Mouse (Mus musculus) erythroblast, adult 5-6 weeks (primary cell): ENCODE results near the gene Arhgap23. TPM values are rescaled to one million over a fixed set of nuclear protein-coding genes. Genes with fewer than 3 reads are reported as not detected.

Source experiments
- ATAC-seq: replicated peaks from 2 replicates; pipeline ENCODE4 v1.8.0; 2016; ENCODE audit warnings: moderate number of reproducible peaks, mild to moderate bottlenecking, moderate TSS enrichment, inconsistent platforms; ENCODE audit not compliant: poor library complexity, low FRiP score, severe bottlenecking
- total RNA-seq, 2 experiments: library from RNA; stranded (forward) in 1 of 2; stranded (reverse) in 1 of 2; fragments of 150-400 nt in 1 of 2; fragments of 200-764, 138-1000 nt in 1 of 2; gene quantifications; 2 replicates each; pipeline versions ENCODE4 v1.2.3 to v1.2.4; 2015 to 2017; ENCODE audit warnings: low replicate concordance in 2 of 2

Gene Arhgap23
- total RNA-seq, 2 experiments from 2014 or later, result 21.9 to 25.6 TPM

GRCm38 (mm10) chr11:97523107-97523506 is 107.8 kb downstream of the Arhgap23 start:
- no peak for ATAC-seq

DNA sequence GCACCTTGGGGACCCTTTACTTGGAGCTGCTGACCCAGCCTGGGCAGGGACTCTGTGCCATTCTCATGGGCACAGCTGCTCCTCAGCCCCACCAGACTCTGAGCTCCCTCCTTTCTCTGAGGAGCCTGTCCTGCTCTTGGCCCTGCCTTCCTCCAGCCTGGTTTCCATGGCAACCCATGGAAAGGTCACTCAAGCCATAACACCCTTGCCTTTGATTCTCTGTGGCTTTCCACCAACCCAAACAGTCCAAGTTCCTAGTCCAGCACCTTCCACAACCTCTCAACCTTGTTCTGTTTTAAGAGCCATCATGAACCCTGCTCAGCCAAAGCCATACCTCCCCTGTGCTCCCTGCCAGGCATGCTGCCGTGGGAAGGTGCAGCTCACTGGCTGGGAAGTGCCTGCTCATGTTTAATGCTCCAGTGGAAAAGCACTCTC is 108.5 kb downstream of the Arhgap23 start:
- ATAC-seq, result no peak

DNA sequence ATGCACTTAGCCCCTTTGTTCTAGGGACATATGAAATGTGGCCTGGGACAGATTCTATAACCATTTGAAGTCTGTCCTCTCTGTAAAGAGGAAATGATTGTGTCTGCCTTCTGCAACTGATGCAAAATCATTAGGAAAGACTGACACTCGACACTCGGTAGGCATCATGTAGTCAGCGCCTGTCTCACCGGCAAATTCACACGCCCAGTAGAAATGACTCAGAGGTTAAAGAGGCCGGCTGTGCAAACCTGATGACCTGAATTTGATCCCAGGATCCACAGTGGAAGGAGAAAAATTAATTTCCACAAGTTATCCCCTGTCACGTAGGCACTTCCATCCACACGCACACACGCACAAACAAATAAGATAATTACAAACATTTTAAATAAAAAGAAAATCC is 109.0 kb downstream of the Arhgap23 start:
- ATAC-seq, result no peak

GRCm38 (mm10) chr11:97525313-97525712 is 110.0 kb downstream of the Arhgap23 start:
- no peak for ATAC-seq

DNA sequence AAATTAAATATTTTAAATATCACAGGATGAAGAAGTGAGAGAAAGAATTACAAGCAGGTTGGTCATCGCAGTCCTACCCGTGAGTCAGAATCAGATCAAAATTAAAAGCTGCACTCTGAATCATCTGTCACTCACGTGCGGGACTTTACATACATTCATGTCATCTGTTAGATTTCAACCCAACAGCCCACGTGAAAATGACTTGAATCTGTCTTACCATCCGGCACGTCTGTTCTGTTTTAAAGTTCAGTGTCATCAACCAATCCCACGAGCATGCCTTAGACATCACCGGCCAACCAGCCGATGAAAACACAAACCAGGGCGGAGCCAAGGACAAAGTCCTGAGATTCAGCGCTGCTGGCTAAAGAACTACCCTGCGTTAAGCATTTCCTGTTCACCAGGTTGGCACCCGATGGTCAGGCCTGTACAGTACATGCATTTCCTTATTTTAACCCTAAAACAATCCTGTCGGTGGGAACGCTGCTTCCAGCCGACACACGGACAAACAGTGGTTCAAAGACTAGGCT is 113.0 kb downstream of the Arhgap23 start:
- no peak for ATAC-seq

- no peak for ATAC-seq
These were observed 114.7 kb downstream of the Arhgap23 start for GRCm38 (mm10) chr11:97530069-97530468.

- no peak for ATAC-seq
These were observed 115.6 kb downstream of the Arhgap23 start for GRCm38 (mm10) chr11:97530961-97531360.

DNA sequence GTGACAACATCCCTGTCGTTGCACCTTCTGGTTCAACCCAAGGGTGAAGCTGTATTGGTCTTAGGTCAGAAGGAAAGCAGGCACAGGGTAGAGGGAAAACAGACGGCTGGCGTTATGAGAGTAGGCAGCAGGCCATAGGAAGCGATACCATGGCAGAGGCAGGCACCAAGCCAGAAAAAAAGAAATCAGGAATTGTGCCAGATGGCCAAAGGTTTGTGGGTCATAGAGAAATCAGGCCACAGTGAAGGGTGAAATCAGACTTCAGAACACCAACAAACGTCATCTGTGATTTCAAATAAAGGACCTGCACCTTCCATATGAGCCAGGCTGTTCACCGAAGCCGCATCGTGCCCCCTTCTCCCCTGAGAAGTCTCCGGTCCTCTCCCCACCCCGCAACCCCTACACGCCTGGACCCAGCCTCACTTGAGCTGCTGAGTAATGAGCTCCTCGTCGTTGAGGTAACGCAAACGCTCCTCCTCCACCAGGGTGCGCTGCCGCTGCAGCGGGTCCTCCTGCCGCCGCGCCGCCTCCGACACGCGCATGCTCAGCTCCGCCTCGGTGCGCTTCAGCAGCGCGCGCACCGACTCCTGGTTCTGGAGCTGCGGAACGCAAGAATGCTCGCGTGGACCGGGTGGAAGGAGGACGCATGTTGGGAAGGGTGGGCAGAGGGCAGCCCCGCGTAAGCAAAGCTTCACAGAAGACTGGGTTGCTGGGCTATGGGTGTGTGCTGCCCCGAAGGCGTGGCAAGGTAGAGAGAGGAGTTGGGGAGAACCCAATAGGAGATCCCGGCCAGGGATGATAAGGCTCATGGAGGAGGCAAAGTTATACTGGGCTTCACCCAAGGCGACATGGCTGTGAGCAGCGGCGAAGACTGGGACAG is 116.3 kb downstream of the Arhgap23 start:
- ATAC-seq, result peak; percentile 87

- no peak for ATAC-seq
These were observed 117.0 kb downstream of the Arhgap23 start for GRCm38 (mm10) chr11:97532354-97532753.

GRCm38 (mm10) chr11:97532950-97533582 is 117.7 kb downstream of the Arhgap23 start:
- no peak for ATAC-seq

- ATAC-seq, result no peak
These were observed 118.3 kb downstream of the Arhgap23 start for GRCm38 (mm10) chr11:97533653-97534052.

GRCm38 (mm10) chr11:97534442-97535307 is 119.3 kb downstream of the Arhgap23 start:
- no peak for ATAC-seq

DNA sequence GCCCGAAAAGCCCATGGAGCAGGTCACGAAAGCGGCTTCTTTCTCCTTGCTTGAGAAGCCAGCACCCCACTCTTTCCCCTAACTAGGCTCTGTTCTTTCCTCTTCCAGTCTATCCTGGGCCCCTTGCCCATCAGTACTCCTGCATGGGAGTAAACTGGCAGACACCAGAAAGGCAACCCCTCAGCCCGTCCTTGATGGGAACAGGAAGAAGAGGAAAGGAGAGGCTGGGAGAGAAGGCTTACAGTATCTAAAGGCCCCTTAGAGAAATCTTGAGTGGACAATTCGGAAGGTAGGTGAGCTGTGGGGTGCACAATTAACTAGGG is 119.9 kb downstream of the Arhgap23 start:
- ATAC-seq, result no peak

GRCm38 (mm10) chr11:97535660-97536059 is 120.3 kb downstream of the Arhgap23 start:
- ATAC-seq, result no peak

GRCm38 (mm10) chr11:97536083-97536747 is 120.9 kb downstream of the Arhgap23 start:
- no peak for ATAC-seq

- no peak for ATAC-seq
These were observed 121.7 kb downstream of the Arhgap23 start for GRCm38 (mm10) chr11:97536835-97537579.

- ATAC-seq, result no peak
These were observed 122.3 kb downstream of the Arhgap23 start for GRCm38 (mm10) chr11:97537580-97538089.

DNA sequence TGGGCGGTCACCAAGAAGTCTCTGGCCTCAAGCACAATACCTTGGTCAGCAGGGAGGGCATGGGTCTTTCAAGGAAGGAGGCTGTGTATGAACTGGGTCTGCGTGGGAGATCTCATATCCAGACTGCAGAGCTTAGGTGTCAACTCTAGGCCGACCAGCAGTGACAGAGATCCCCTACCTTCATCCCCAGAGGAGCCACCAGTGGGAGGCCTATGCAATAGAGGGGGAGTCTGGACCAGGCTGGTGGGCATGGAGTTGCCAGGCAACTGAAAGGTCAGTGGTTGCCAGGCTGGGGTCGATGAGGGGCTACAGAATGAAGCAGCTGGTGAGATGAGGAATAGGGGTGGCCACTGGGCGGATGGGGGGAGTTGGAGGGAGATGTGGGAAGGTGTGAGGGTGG is 124.3 kb downstream of the Arhgap23 start:
- ATAC-seq, result no peak

DNA sequence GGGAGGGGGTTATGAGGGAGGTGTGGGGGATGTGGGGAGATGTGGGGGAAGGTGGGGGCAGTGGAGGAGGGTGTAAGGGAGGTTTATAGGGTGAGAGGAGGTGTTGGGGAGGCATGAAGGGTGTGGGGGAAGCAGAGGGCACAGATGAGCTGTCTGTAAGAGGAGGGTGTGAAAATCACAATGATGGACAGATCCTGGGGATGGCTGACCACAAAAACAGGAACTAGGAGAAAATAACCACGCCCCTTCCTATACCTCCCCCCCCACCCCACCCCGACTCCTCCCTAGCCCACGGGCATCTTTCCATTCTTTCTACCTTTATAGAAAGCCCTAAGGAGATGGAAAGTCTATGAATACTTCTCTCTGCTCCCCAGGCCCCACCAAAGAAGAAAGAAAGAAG is 124.8 kb downstream of the Arhgap23 start:
- ATAC-seq, result no peak
